Mouse (Mus musculus): ENCODE data around the gene Cyb561d2.
A peak's percentile ranks its signal among the peaks of the same experiment; 100 is the strongest.
"Not testable (repeated sequence)": the region's sequence is repeated elsewhere in the genome, so short reads cannot be mapped to it uniquely, and the experiment has no call there.

Gene Cyb561d2

GRCm38 (mm10) chr9:107571534-107572326 is 29.7 kb upstream of the Cyb561d2 start:
- DNase-seq (ENCODE audit: low spot score), result no peak

GRCm38 (mm10) chr9:107570845-107571244 is 28.9 kb upstream of the Cyb561d2 start:
- DNase-seq (ENCODE audit: low spot score), result no peak

- DNase-seq (ENCODE audit: low spot score), result no peak
Observed at GRCm38 (mm10) chr9:107570016-107570415, 28.0 kb upstream of the Cyb561d2 start.

- no peak for DNase-seq (ENCODE audit: low spot score)
Observed at GRCm38 (mm10) chr9:107569270-107569669, 27.3 kb upstream of the Cyb561d2 start.

GRCm38 (mm10) chr9:107568331-107569261 is 26.6 kb upstream of the Cyb561d2 start:
- peak; percentile 73 for DNase-seq (ENCODE audit: low spot score)

- no peak for DNase-seq (ENCODE audit: low spot score)
Observed at GRCm38 (mm10) chr9:107567702-107568319, 25.8 kb upstream of the Cyb561d2 start, which contains the start of gene Hyal2. TSS of gene Hyal2 (plus strand) at chr9:107567945.

- no peak for DNase-seq (ENCODE audit: low spot score)
Observed at GRCm38 (mm10) chr9:107566855-107567254, 24.9 kb upstream of the Cyb561d2 start.

GRCm38 (mm10) chr9:107566041-107566709 is 24.2 kb upstream of the Cyb561d2 start:
- no peak for DNase-seq (ENCODE audit: low spot score)

GRCm38 (mm10) chr9:107565556-107565955 is 23.6 kb upstream of the Cyb561d2 start:
- not testable (repeated sequence) for DNase-seq (ENCODE audit: low spot score)

- DNase-seq (ENCODE audit: low spot score), result no peak
Observed at GRCm38 (mm10) chr9:107563029-107563581, 21.1 kb upstream of the Cyb561d2 start, which contains the start of gene Tusc2. TSS of gene Tusc2 (plus strand) at chr9:107563255.

GRCm38 (mm10) chr9:107556346-107556745 is 14.4 kb upstream of the Cyb561d2 start:
- DNase-seq (ENCODE audit: low spot score), result no peak

GRCm38 (mm10) chr9:107555701-107556100 is 13.7 kb upstream of the Cyb561d2 start:
- no peak for DNase-seq (ENCODE audit: low spot score)

- DNase-seq (ENCODE audit: low spot score), result no peak
Observed at GRCm38 (mm10) chr9:107555031-107555457, 13.1 kb upstream of the Cyb561d2 start.

- DNase-seq (ENCODE audit: low spot score), result peak; percentile 90
Observed at GRCm38 (mm10) chr9:107554319-107554825, 12.4 kb upstream of the Cyb561d2 start.

- no peak for DNase-seq (ENCODE audit: low spot score)
Observed at GRCm38 (mm10) chr9:107553541-107554318, 11.7 kb upstream of the Cyb561d2 start.

GRCm38 (mm10) chr9:107552690-107553393 is 10.8 kb upstream of the Cyb561d2 start:
- DNase-seq (ENCODE audit: low spot score), result no peak

- DNase-seq (ENCODE audit: low spot score), result no peak
Observed at GRCm38 (mm10) chr9:107551890-107552355, 9.9 kb upstream of the Cyb561d2 start.

- DNase-seq (ENCODE audit: low spot score), result no peak
Observed at GRCm38 (mm10) chr9:107551117-107551889, 9.3 kb upstream of the Cyb561d2 start, which contains the start of gene Rassf1. TSS of gene Rassf1 (plus strand) at chr9:107551555.
